Mouse (Mus musculus): ENCODE data around the gene Map7d2.
A peak's percentile ranks its signal among the peaks of the same experiment; 100 is the strongest.

Gene Map7d2

DNA sequence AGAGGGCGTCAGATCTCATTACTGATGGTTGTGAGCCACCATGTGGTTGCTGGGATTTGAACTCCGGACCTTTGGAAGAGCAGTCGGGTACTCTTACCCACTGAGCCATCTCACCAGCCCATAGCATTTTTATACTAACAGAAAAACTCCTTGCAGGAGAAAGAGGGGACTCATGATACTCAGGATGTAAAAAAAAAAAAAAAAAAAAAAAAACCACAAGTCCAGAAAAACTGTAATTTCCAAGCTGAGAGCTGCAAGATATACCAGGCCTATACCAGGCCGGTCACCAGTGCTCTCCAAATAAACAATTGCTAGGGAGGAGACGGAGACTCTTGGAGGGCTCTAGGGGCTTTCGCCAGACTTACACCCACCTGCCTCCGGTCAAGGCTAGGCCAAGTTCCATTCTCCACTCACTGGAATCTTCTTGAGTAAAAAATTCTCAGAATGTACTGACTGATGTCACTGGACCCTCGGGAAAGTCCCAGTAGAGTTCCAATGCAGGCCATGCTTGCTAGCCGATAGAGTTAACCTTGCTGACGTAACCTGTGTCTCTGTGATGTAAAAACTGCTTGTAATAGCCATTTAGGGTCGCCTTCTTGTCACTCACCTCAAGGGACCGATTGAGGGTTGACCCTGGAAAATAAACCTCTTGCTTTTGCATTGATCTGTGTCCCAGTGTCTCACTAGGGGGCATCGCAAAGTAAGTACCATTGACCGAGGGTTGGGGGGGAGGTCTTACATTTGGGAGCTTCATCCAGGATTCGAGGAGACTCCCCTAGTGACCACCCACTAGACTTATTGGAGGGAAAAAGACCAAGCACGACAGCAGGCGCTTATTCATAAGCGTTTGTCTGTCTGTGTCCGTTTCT, 95.7 kb downstream of the Map7d2 start:
- no peak for DNase-seq (ENCODE audit: low read depth, low spot score)

- no peak for DNase-seq (ENCODE audit: low read depth, low spot score)
Measured at GRCm38 (mm10) chrX:159510716-159511051, 96.3 kb downstream of the Map7d2 start.

GRCm38 (mm10) chrX:159515599-159515998, 101.2 kb downstream of the Map7d2 start:
- DNase-seq (ENCODE audit: low read depth, low spot score), result no peak

- no peak for DNase-seq (ENCODE audit: low read depth, low spot score)
Measured at GRCm38 (mm10) chrX:159521780-159522179, 107.4 kb downstream of the Map7d2 start.

- DNase-seq (ENCODE audit: low read depth, low spot score), result no peak
Measured at GRCm38 (mm10) chrX:159522651-159523050, 108.3 kb downstream of the Map7d2 start.

GRCm38 (mm10) chrX:159526388-159526787, 112.0 kb downstream of the Map7d2 start, which contains the start of gene Bclaf3:
Gene Bclaf3, plus strand, starts transcription at chrX:159526688.
- no peak for DNase-seq (ENCODE audit: low read depth, low spot score)

GRCm38 (mm10) chrX:159532427-159532810, 118.0 kb downstream of the Map7d2 start:
- peak; percentile 97 for DNase-seq (ENCODE audit: low read depth, low spot score)

DNA sequence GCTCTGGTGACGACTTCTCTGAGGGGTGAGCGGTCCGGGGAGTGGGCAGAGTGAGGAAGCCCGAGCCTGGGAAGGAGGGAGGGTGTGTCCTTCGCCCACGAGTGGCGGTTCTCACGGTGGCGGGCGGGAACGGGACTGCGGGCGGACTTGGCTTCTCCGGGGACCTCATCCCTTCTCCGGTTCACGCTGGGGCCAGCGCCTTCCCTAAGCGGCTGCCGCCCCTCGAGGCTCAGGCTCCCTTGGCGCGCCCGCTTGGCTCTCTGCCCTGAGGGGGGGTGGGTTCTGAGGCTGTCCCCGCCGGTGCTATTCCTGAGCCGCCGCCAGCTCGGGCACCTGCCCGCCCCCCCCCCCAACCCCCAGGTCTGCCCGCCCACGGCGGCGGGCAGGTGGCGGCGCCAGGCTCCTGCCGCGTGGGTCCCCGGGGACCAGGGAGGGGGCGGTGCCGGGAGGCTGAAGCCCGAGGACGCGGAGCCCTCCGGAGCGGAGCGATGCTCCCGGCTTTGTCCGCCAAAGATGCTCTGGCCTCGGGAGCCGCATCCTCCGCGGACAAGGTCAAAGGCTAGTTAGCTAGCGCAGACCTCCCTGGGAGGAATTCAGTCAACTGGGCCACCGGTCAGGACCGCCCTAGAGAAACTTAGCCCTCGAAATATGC, 118.6 kb downstream of the Map7d2 start:
- peak; percentile 2 for DNase-seq (ENCODE audit: low read depth, low spot score)

DNA sequence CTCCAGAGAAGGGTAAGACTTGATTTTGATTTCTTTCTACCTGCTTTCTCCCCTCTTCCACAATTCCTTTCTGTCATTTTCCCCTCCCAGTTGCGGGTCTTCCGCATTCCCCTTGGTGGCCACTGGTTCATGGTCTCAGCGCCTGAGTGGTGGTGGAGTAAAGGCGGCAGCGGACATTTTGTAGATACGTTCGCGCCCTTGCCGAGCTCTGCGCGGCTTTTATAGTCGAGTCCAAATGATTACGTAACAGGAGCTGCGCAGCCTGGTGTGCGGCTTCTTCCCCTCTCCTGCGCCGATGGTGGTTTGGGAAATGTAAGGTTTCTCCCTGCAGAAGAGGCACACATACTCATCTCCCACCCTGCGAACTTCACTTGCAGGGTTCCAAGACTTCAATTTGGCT, 127.6 kb downstream of the Map7d2 start:
- no peak for DNase-seq (ENCODE audit: low read depth, low spot score)

DNA sequence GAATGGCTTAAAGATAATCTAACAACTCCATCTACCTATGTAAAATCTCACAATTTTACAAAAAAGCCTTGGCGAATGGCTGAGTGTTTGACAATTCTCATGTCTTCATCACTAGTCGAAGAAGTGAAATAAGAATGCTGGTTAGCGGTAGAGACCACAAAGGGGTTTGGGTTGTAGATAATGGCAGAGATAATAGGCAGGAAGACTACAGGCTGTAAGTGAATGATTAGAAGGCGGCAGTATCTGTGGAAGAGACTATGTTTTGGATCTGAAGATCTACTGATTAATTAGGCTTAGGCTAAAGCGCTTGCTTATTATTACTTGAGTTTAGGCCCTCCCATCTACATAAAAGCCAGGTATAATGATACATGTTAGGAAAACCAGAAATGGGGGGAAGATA, 132.7 kb downstream of the Map7d2 start:
- no peak for DNase-seq (ENCODE audit: low read depth, low spot score)
